Mouse (Mus musculus) stomach, embryonic 14.5 days (tissue): ENCODE data around the gene Entpd3. TPM values are rescaled to one million over a fixed set of nuclear protein-coding genes. Genes with fewer than 3 reads are reported as not detected.
A peak's percentile ranks its signal among the peaks of the same experiment; 100 is the strongest.

Source experiments
- ATAC-seq: fragments of 200-750 bp; cut with Nextera tagmentation; 2 replicates; pipeline ENCODE4 v1.8.0; 2017; ENCODE audit warnings: low read depth, moderate TSS enrichment; ENCODE audit not compliant: insufficient number of reproducible peaks, insufficient read depth, low FRiP score
- H3K27ac ChIP-seq: fragments of 300-500 bp; sonication (generic); 2 replicates; pipeline ENCODE4 v1.5.1; 2014; ENCODE audit warnings: mild to moderate bottlenecking, low read length, moderate library complexity, mixed read lengths
- H3K27me3 ChIP-seq: fragments of 300-500 bp; sonication (generic); 2 replicates; pipeline ENCODE4 v1.6.1; 2014; ENCODE audit warnings: low read length, control low read depth, mixed read lengths; ENCODE audit not compliant: control insufficient read depth, insufficient read depth
- H3K36me3 ChIP-seq: fragments of 300-500 bp; sonication (generic); 2 replicates; pipeline ENCODE4 v1.6.1; 2014; ENCODE audit warnings: mild to moderate bottlenecking, control low read depth, low read length, moderate library complexity, mixed read lengths; ENCODE audit not compliant: control insufficient read depth, insufficient read depth
- H3K4me1 ChIP-seq: fragments of 300-500 bp; sonication (generic); 2 replicates; pipeline ENCODE4 v1.6.1; 2014; ENCODE audit warnings: low read length, control low read depth, mixed read lengths; ENCODE audit not compliant: control insufficient read depth, insufficient read depth
- H3K4me2 ChIP-seq: fragments of 300-500 bp; sonication (generic); replicated peaks from 2 replicates; pipeline ENCODE4 v1.6.1; 2014; ENCODE audit warnings: low read depth, low read length, control low read depth
- H3K4me3 ChIP-seq: fragments of 300-500 bp; sonication (generic); 2 replicates; pipeline ENCODE4 v1.5.1; 2014; ENCODE audit warnings: low read depth, low read length, control low read depth
- H3K9ac ChIP-seq: fragments of 300-500 bp; sonication (generic); replicated peaks from 2 replicates; pipeline ENCODE4 v1.6.1; 2014; ENCODE audit warnings: low read depth, mild to moderate bottlenecking, control low read depth, low read length, moderate library complexity, mixed read lengths
- H3K9me3 ChIP-seq: fragments of 300-500 bp; sonication (generic); 2 replicates; pipeline ENCODE4 v1.6.1; 2016; ENCODE audit warnings: low read depth, low read length, control low read depth; ENCODE audit not compliant: control insufficient read depth
- WGBS: fragments of 180-500 bp; shearing (Covaris S2); extraction: QIAGEN DNeasy Blood & Tissue Kit; methylation state at CpG from one replicate; pipeline ENCODE4 v1.1.7; 2014; 5-methylcytosine and 5-hydroxymethylcytosine counted together
- polyA plus RNA-seq: library from polyadenylated mRNA; unstranded; fragments of >200 nt; fragmentation: Nextera tagmentation; extraction: Ambion mirVana; gene quantifications from 2 replicates; pipeline ENCODE4 v1.2.1, GENCODE M21; 2014

Gene Entpd3
- polyA plus RNA-seq, 1 experiment from 2014 or later: 6.3 TPM

DNA sequence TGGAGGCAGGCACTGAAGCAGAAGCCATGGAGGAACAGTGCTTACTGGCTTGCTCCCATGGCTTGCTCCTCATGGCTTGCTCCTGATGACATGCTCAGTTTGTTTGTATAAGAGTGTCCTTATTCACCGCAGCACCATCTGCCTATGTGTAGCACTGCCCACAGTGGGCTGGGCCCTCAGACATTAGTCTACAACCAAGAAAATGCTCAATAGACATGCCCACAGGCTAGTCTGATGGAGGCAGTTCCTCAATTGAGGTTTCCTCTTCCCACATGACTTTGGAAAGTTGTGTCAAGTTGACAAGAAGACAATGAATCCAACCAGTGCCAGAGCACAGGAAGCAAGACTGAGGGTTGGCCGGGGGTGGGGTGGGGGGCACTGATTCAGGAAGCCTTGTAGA, 6.4 kb downstream of the Entpd3 start:
- Histone ChIP-seq H3K9me3 (no peaks in the 10 kb centered on the region), H3K27ac (peak overlapping the region; percentile 78; the same call in 1 of the 2 replicates), H3K4me2 (no peak overlapping the region), H3K9ac (no peak overlapping the region), H3K4me3 (no peak overlapping the region), H3K4me1 (peaks cover 13% of the 10 kb centered on the region; the same call in 1 of the 2 replicates), H3K27me3 (no peaks in the 10 kb centered on the region), H3K36me3 (no peaks in the 10 kb centered on the region)
- WGBS: 59% methylated on average over 2 of the region's 2 CpGs
- no peak for ATAC-seq

- H3K4me3 ChIP-seq: no peak overlapping the region
- H3K27ac ChIP-seq: peak overlapping the region; percentile 78; the same call in 1 of the 2 replicates
- H3K4me1 ChIP-seq: peaks cover 13% of the 10 kb centered on the region; the same call in 1 of the 2 replicates
- 91% methylated on average over 9 of the region's 9 CpGs for WGBS
- H3K27me3 ChIP-seq: no peaks in the 10 kb centered on the region
- no peak for ATAC-seq
- H3K9me3 ChIP-seq: no peaks in the 10 kb centered on the region
- no peaks in the 10 kb centered on the region for H3K36me3 ChIP-seq
- H3K9ac ChIP-seq: no peak overlapping the region
- no peak overlapping the region for H3K4me2 ChIP-seq
Measured at GRCm38 (mm10) chr9:120546482-120546881, 6.9 kb downstream of the Entpd3 start.

DNA sequence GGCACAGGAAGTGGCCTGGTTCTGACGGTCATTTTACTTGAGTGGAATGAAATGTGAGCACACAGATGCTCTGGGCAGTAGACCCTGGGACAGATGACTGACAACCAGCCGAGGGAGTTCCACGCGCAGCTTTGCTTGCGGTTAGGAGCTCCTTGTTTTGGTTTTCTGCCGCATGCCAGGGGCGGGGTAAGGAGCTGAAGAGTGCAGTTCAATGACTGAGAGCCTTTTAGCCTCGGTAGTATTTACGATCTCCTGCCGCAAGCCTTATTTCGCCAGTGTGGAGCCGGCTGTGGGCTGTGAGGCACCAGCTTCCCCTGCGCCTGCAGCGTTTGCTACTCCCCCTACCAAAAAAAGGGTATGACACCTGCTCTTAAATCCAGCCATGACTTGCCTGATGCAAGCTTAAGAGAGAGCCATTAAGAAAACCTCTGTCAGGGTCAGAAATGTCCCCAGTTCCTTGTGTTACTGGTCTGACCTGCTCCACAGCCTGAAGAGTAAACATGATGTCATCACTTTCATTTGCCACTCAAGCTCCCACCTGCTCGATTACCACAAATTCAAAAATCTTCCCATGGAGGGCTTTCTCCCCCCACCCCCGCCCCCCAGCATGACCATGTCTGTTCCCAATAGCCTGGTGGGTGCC, 7.5 kb downstream of the Entpd3 start:
- Histone ChIP-seq H3K4me2 (peak overlapping the region; percentile 17; the same call in 1 of the 2 replicates), H3K9me3 (no peaks in the 10 kb centered on the region), H3K27ac (peak overlapping the region; percentile 78), H3K9ac (no peak overlapping the region; the same call in 1 of the 2 replicates), H3K27me3 (no peaks in the 10 kb centered on the region), H3K4me3 (no peak overlapping the region), H3K4me1 (peaks cover 7% of the 10 kb centered on the region; the same call in 1 of the 2 replicates), H3K36me3 (no peaks in the 10 kb centered on the region)
- ATAC-seq: peak; percentile 83
- 10% methylated on average over 16 of the region's 16 CpGs for WGBS

DNA sequence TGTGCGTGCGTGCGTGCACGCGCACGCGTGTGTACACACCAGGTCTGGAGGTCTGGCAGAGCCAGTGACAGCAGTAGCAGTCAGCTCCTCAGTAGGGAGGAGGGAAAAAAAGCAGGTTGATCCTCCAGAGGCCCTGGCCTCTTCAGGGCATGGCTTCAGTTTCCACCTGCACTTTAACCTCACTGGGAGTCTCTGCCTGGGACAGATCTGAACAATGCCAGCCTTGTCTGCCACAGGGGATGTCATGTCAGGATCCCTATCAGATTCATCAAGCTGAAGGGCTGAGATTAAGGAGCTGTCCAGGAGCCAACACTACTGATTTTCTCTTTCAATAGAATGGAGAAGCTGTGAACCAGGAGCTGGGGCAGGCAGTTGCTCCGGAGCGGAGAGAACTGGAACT, 11.2 kb downstream of the Entpd3 start:
- no peak overlapping the region for H3K4me3 ChIP-seq
- no peak overlapping the region; the same call in 1 of the 2 replicates for H3K27ac ChIP-seq
- 0 out of 2 replicates have a peak, but pooled peaks cover 4% of the 10 kb centered on the region for H3K4me1 ChIP-seq
- 76% methylated on average over 9 of the region's 9 CpGs for WGBS
- H3K9ac ChIP-seq: no peak overlapping the region
- ATAC-seq: no peak
- H3K36me3 ChIP-seq: no peaks in the 10 kb centered on the region
- H3K27me3 ChIP-seq: no peaks in the 10 kb centered on the region
- no peak overlapping the region for H3K4me2 ChIP-seq
- H3K9me3 ChIP-seq: no peaks in the 10 kb centered on the region

GRCm38 (mm10) chr9:120563590-120563989, 24.0 kb downstream of the Entpd3 start:
- WGBS: 87% methylated on average over 3 of the region's 3 CpGs
- Histone ChIP-seq H3K36me3 (no peaks in the 10 kb centered on the region), H3K27me3 (no peaks in the 10 kb centered on the region), H3K4me3 (no peak overlapping the region), H3K4me2 (no peak overlapping the region), H3K9me3 (no peaks in the 10 kb centered on the region), H3K9ac (no peak overlapping the region), H3K27ac (no peak overlapping the region), H3K4me1 (no peaks in the 10 kb centered on the region)
- ATAC-seq: no peak

- ATAC-seq: no peak
- WGBS: 83% methylated on average over 2 of the region's 2 CpGs
Measured at GRCm38 (mm10) chr9:120564247-120564646, 24.6 kb downstream of the Entpd3 start.

GRCm38 (mm10) chr9:120566384-120566783, 26.8 kb downstream of the Entpd3 start:
- no peak for ATAC-seq
- Histone ChIP-seq H3K27ac (no peak overlapping the region), H3K9ac (no peak overlapping the region), H3K36me3 (no peaks in the 10 kb centered on the region), H3K27me3 (no peaks in the 10 kb centered on the region), H3K4me1 (0 out of 2 replicates have a peak, but pooled peaks cover 3% of the 10 kb centered on the region), H3K4me3 (no peak overlapping the region), H3K4me2 (no peak overlapping the region), H3K9me3 (no peaks in the 10 kb centered on the region)
- 74% methylated on average over 5 of the region's 5 CpGs for WGBS

More at GRCm38 (mm10) chr9:120564247-120564646, 24.6 kb downstream of the Entpd3 start:
- no peak overlapping the region for H3K9ac ChIP-seq
- no peak overlapping the region for H3K27ac ChIP-seq
- H3K4me2 ChIP-seq: no peak overlapping the region
- H3K9me3 ChIP-seq: no peaks in the 10 kb centered on the region
- no peaks in the 10 kb centered on the region for H3K36me3 ChIP-seq
- no peak overlapping the region for H3K4me3 ChIP-seq
- no peaks in the 10 kb centered on the region for H3K27me3 ChIP-seq
- no peaks in the 10 kb centered on the region for H3K4me1 ChIP-seq

- ATAC-seq: no peak
- H3K4me1 ChIP-seq: peaks cover 9% of the 10 kb centered on the region; the same call in 1 of the 2 replicates
- no peak overlapping the region for H3K4me3 ChIP-seq
- WGBS: 56% methylated on average over 2 of the region's 2 CpGs
- H3K27ac ChIP-seq: no peak overlapping the region
- H3K9me3 ChIP-seq: no peaks in the 10 kb centered on the region
- no peak overlapping the region for H3K9ac ChIP-seq
- H3K4me2 ChIP-seq: no peak overlapping the region
- no peaks in the 10 kb centered on the region for H3K27me3 ChIP-seq
- H3K36me3 ChIP-seq: peaks cover 10% of the 10 kb centered on the region
Measured at GRCm38 (mm10) chr9:120568917-120569316, 29.3 kb downstream of the Entpd3 start.
